Mouse (Mus musculus) lung, adult 10 weeks (tissue): ENCODE data around the gene Zfp867. TPM values are rescaled to one million over a fixed set of nuclear protein-coding genes. Genes with fewer than 3 reads are reported as not detected.

ENCODE experiments used
- polyA plus RNA-seq: library from polyadenylated mRNA; stranded (reverse); fragments of 350-450 nt; fragmentation: Illumina TruSeq; extraction: RNeasy Lipid Tissue Mini Kit (QIAGEN cat#74804); gene quantifications from one replicate; pipeline ENCODE4 v1.2.3, GENCODE M21; 2014; ENCODE audit warnings: low read depth, low replicate concordance; ENCODE audit not compliant: insufficient read depth

Zfp867 gene
- polyA plus RNA-seq, result 3.1 TPM

GRCm38 (mm10) chr11:59472326-59472677 is at the start of gene Zfp867:
Zfp867 (minus strand) TSS chr11:59472474.

GRCm38 (mm10) chr11:59451086-59451485 is 21.2 kb downstream of the Zfp867 start, which contains the start of gene Snap47:
Snap47 (minus strand) TSS chr11:59451186.

GRCm38 (mm10) chr11:59449741-59450229 is 22.5 kb downstream of the Zfp867 start, which contains the start of gene Jmjd4:
Jmjd4 (plus strand) TSS chr11:59450045.

Other genes with a start within 250 kb of the Zfp867 start
- 330 TPM for gene Arf1, start 244.2 kb downstream of the Zfp867 start, polyA plus RNA-seq
- 10.4 TPM for gene Wnt3a, start 181.7 kb downstream of the Zfp867 start, polyA plus RNA-seq
- gene Wnt9a, start 165.5 kb downstream of the Zfp867 start, polyA plus RNA-seq, result 3.9 TPM
- not detected for gene Prss38, start 96.8 kb downstream of the Zfp867 start, polyA plus RNA-seq
- gene Jmjd4, start 22.4 kb downstream of the Zfp867 start, polyA plus RNA-seq, result 3.5 TPM
- 25.7 TPM for gene Snap47, start 21.3 kb downstream of the Zfp867 start, polyA plus RNA-seq
- 8.4 TPM for gene Zkscan17, start 54.3 kb upstream of the Zfp867 start, polyA plus RNA-seq
- gene Nlrp3, start 69.1 kb upstream of the Zfp867 start, polyA plus RNA-seq, result 0.93 TPM
- gene Olfr222, start 103.8 kb upstream of the Zfp867 start, polyA plus RNA-seq, result not detected
- not detected for gene Olfr223, start 120.8 kb upstream of the Zfp867 start, polyA plus RNA-seq
- gene Mprip, start 188.8 kb upstream of the Zfp867 start, polyA plus RNA-seq, result 166 TPM